Mouse (Mus musculus) MEL (cell line): ENCODE measurements around the gene Slc22a2.

Source experiments
- CHD1 ChIP-seq: IDR thresholded peaks from 2 replicates; pipeline ENCODE4 v1.6.1; 2012; ENCODE audit warnings: low read depth, mild to moderate bottlenecking, inconsistent platforms, low read length, improper control_type of control experiment
- CTCF ChIP-seq, 3 experiments: IDR thresholded peaks in 2 of 3; conservative IDR thresholded peaks in 1 of 3; 2 replicates each; pipeline ENCODE4 v1.5.1; 2011 to 2012; ENCODE audit warnings: low read length in 3 of 3, low read depth in 2 of 3, mild to moderate bottlenecking in 2 of 3, improper control_type of control experiment in 1 of 3, inconsistent platforms in 1 of 3, mixed read lengths in 1 of 3, moderate library complexity in 1 of 3; ENCODE audit not compliant: control insufficient read depth in 1 of 3, insufficient read depth in 1 of 3, poor library complexity in 1 of 3, severe bottlenecking in 1 of 3
- EP300 ChIP-seq, 2 experiments: IDR thresholded peaks; 2 replicates each; pipeline ENCODE4 v1.6.1; 2011; ENCODE audit warnings: improper control_type of control experiment in 2 of 2, low read length in 2 of 2, low read depth in 1 of 2, mild to moderate bottlenecking in 1 of 2
- GATA1 ChIP-seq: IDR thresholded peaks from 2 replicates; pipeline ENCODE4 v1.6.1; 2011; ENCODE audit warnings: low read depth, low read length, improper control_type of control experiment
- JUND ChIP-seq: IDR thresholded peaks from 2 replicates; pipeline ENCODE4 v1.6.1; 2011; ENCODE audit warnings: low read depth, mild to moderate bottlenecking, improper control_type of control experiment, low read length
- NELFE ChIP-seq: IDR thresholded peaks from 2 replicates; pipeline ENCODE4 v1.6.1; 2011; ENCODE audit warnings: low read depth, low read length, improper control_type of control experiment
- NRF1 ChIP-seq: IDR thresholded peaks from 2 replicates; pipeline ENCODE4 v1.6.1; 2014; ENCODE audit warnings: low read depth, mild to moderate bottlenecking, inconsistent platforms, low read length, improper control_type of control experiment, moderate library complexity; ENCODE audit not compliant: poor library complexity, insufficient read depth, severe bottlenecking
- POLR2A ChIP-seq, 2 experiments: IDR thresholded peaks; 2 replicates each; pipeline ENCODE4 v1.6.1; 2011 to 2012; ENCODE audit warnings: low read length in 2 of 2, mild to moderate bottlenecking in 2 of 2, control low read depth in 1 of 2, improper control_type of control experiment in 1 of 2, low read depth in 1 of 2, moderate library complexity in 1 of 2; ENCODE audit not compliant: control insufficient read depth in 1 of 2, insufficient read depth in 1 of 2, poor library complexity in 1 of 2
- RAD21 ChIP-seq: IDR thresholded peaks from 2 replicates; pipeline ENCODE4 v1.6.1; 2011; ENCODE audit warnings: mild to moderate bottlenecking, low read depth, low read length, improper control_type of control experiment
- ZMIZ1 ChIP-seq: IDR thresholded peaks from 2 replicates; pipeline ENCODE4 v1.6.1; 2012; ENCODE audit warnings: low read depth, mild to moderate bottlenecking, inconsistent platforms, low read length, improper control_type of control experiment, moderate library complexity

- TF ChIP-seq EP300 (IDR thresholded peaks at IDR 0.05; ENCODE audit: low read depth in 1 of 2, low read length in 2 of 2): no peak
- TF ChIP-seq POLR2A (IDR thresholded peaks at IDR 0.05; ENCODE audit: control insufficient read depth in 1 of 2, insufficient read depth in 1 of 2, low read depth in 1 of 2, low read length in 2 of 2, poor library complexity in 1 of 2): no peak
- no peak for TF ChIP-seq CTCF (IDR thresholded peaks at IDR 0.05 in 2 of 3, conservative IDR thresholded peaks at IDR 0.05 in 1 of 3; ENCODE audit: control insufficient read depth in 1 of 3, insufficient read depth in 1 of 3, low read depth in 2 of 3, low read length in 3 of 3, poor library complexity in 1 of 3, severe bottlenecking in 1 of 3)
- no peak for TF ChIP-seq JUND
- no peak for TF ChIP-seq CHD1
- TF ChIP-seq NELFE: no peak
- TF ChIP-seq GATA1: no peak
- no peak for TF ChIP-seq ZMIZ1
- no peak for TF ChIP-seq RAD21
- no peak for TF ChIP-seq NRF1
Measured at GRCm38 (mm10) chr17:12634814-12635213, 50.9 kb downstream of the Slc22a2 start.
